Mouse (Mus musculus): ENCODE measurements around the gene Tmcc2.

DNA sequence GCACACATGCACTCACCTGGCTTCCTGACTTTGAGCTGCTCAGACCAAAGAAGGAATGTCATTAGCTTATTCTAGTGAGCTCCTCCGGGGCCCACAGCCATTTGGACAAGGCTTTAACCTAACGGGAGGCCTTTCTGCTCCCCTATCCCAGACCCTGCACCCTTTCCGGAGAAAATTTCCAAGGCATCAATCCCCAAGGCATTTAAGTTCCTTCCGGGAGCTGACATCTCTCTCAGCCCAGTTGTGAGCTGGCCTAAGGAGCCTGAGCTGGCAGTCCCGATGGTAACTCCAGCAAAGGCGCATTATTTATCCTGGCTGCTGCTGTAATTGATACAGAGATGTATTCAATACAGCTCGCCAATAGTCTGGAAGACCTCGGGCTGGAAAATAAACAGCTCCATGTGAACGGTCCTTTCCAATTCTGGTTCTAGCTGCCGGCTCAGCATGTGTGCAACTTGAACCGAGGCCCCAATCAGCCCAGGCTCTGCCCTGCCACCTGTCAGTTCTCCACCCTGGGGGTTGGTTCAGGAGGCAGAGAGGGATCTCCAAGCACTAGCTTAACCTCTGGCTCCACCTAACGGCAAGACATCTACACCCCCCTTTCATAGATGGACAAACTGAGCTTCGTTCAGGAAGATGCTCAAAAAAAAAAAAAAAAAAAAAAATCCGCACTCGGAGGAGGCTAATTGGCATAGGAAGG is 1.0 kb downstream of the Tmcc2 start:
- TF ChIP-seq CTCF (conservative IDR thresholded peaks at IDR 0.05 in 1 of 2, IDR thresholded peaks at IDR 0.05 in 1 of 2; ENCODE audit: low read depth in 2 of 2, low read length in 2 of 2) (peak in 1 of 2 experiments; percentile 80; a peak in 2 of 4 replicates), ZC3H11A (IDR thresholded peaks at IDR 0.05; ENCODE audit: low read depth, low read length) (no peak), MAFK (IDR thresholded peaks at IDR 0.05; ENCODE audit: insufficient replicate concordance, low read length) (no peak), USF1 (IDR thresholded peaks at IDR 0.05; ENCODE audit: low read depth, low read length) (no peak), POLR2A (IDR thresholded peaks at IDR 0.05; ENCODE audit: low read depth, low read length) (no peak), E2F4 (IDR thresholded peaks at IDR 0.05; ENCODE audit: insufficient replicate concordance, low read depth, low read length) (no peak), POLR2AphosphoS2 (IDR thresholded peaks at IDR 0.05; ENCODE audit: low read depth, low read length) (no peak), NRF1 (IDR thresholded peaks at IDR 0.05; ENCODE audit: low read depth, low read length) (no peak), TCF12 (IDR thresholded peaks at IDR 0.05; ENCODE audit: low read depth, low read length) (no peak), EP300 (IDR thresholded peaks at IDR 0.05; ENCODE audit: low read length) (no peak), MAZ (IDR thresholded peaks at IDR 0.05; ENCODE audit: low read depth, low read length) (no peak)

Data from CH12.LX (cell line).